11 mouse cellular contexts compared by ENCODE assay signal in the genomic region with DNA sequence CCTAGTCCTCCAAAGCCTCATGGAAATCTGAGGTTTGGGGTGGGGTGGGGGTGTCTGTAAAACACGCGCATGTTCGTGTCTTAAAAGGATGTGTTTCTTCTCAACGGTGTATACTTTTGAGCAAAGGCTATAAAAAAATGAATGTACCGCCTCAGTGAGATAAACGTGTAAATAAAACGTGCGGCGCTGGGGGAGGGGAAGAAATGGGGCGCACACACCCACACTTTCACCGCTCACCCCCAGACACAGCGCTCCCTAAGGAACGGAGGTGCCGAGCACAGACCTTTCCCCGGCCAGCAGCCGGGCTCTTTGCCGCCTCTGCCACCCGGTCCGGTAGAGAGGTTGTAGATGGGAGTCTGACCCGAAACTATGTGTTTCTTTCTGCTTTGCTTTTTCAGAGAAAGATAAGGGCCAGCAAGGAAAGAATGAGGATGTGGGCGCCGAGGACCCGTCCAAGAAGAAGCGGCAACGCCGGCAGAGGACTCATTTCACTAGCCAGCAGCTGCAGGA. TPM values are rescaled to one million over a fixed set of nuclear protein-coding genes. Genes with fewer than 3 reads are reported as not detected.
DNase-seq lines count a peak whose midpoint lies in the region; ATAC-seq and TF ChIP-seq lines count a peak whose summit lies in the region.
"Had no signal": no experiment of that assay in that cellular context is flagged by ENCODE, and none has a peak within 500 bp of the region (broad histone marks: within the 10 kb centered on the region; RNA-seq: fewer than 3 reads in every experiment).

No protein-coding gene starts in this region.

- intact Hi-C loops in gastrocnemius, postnatal 36 days (cut with DNase I) = loop anchor here (10.0 kb wide), 1 partner anchor 1210 kb away; no protein-coding TSS in a partner anchor

- POLR2A ChIA-PET in Patski (lab: Charles Lee) = interaction anchor here (1.5 to 23.8 kb wide), 4 partner anchors 4 to 19 kb away, joined by 5 to 623 read pairs (median 314); partner anchors contain the start of gene Pitx2

- CTCF ChIA-PET in Patski (lab: Charles Lee) = interaction anchor here (17.1 to 17.4 kb wide), 2 partner anchors 4 to 8 kb away, joined by 345 read pairs; partner anchors contain the start of gene Pitx2

- H3K27ac ChIP-seq in heart, embryonic 12.5 days (ENCODE audit: poor library complexity, severe bottlenecking) = peak overlapping the region; percentile 61
- H3K27ac ChIP-seq in heart, postnatal 0 days (ENCODE audit: low read depth) = peak overlapping the region; percentile 64
- peak overlapping the region; percentile 57; the same call in 1 of the 2 replicates for H3K27ac ChIP-seq in midbrain, embryonic 14.5 days (replicated peaks; ENCODE audit: low read depth, low read length)

- TF ChIP-seq CTCF in Patski (IDR thresholded peaks at IDR 0.05) = no peak
- TF ChIP-seq CTCF in heart, postnatal 0 days (IDR thresholded peaks at IDR 0.05; ENCODE audit: low read depth) = no peak

- no peaks in the 10 kb centered on the region for H3K9me3 ChIP-seq in heart, embryonic 12.5 days (replicated peaks)
- no peaks in the 10 kb centered on the region for H3K9me3 ChIP-seq in heart, postnatal 0 days (replicated peaks; ENCODE audit: control insufficient read depth, low read length)
- no peaks in the 10 kb centered on the region for H3K9me3 ChIP-seq in midbrain, embryonic 14.5 days (ENCODE audit: control insufficient read depth, low read length)

- TF ChIP-seq EP300 in heart, postnatal 0 days (IDR thresholded peaks at IDR 0.05; ENCODE audit: low read depth) = no peak

- peaks cover 25% of the 10 kb centered on the region for H3K4me1 ChIP-seq in heart, embryonic 12.5 days (replicated peaks)
- H3K4me1 ChIP-seq in heart, postnatal 0 days (ENCODE audit: control insufficient read depth, insufficient read depth) = no peaks in the 10 kb centered on the region
- 0 out of 2 replicates have a peak, but pooled peaks cover 3% of the 10 kb centered on the region for H3K4me1 ChIP-seq in midbrain, embryonic 14.5 days (ENCODE audit: control insufficient read depth, insufficient read depth, low read length)

- in situ Hi-C loops in Patski (cut with MboI; ENCODE audit: low pct_unique_long_range_greater_than_20kb) = loop anchor here (25.0 kb wide), 1 partner anchor 1378 kb away; the partner anchor contains the start of gene Ap1ar

- no peaks in the 10 kb centered on the region for H3K36me3 ChIP-seq in heart, embryonic 12.5 days
- no peaks in the 10 kb centered on the region for H3K36me3 ChIP-seq in heart, postnatal 0 days (replicated peaks; ENCODE audit: control insufficient read depth, insufficient read depth, low read length)
- H3K36me3 ChIP-seq in midbrain, embryonic 14.5 days (ENCODE audit: control insufficient read depth, insufficient read depth, low read length) = no peaks in the 10 kb centered on the region
- H3K36me3 ChIP-seq: G1E had no signal

- no peak for ATAC-seq in heart, embryonic 12.5 days (ENCODE audit: insufficient number of reproducible peaks, low FRiP score)
- ATAC-seq in Patski = no peak
- ATAC-seq in heart, postnatal 0 days (ENCODE audit: insufficient read depth, low read depth) = no peak
- ATAC-seq in midbrain, embryonic 14.5 days (ENCODE audit: low FRiP score, low TSS enrichment) = no peak

- no peak for DNase-seq in heart, postnatal 4 days
- DNase-seq in Patski (ENCODE audit: low read depth, low spot score) = peak; percentile 38
- DNase-seq in heart, postnatal 0 days (ENCODE audit: low spot score) = no peak
- no peak for DNase-seq in midbrain, embryonic 14.5 days
- DNase-seq in ovary, postnatal 10 days (ENCODE audit: low spot score) = no peak
- DNase-seq in cerebellum, adult 8-10 months = no peak
- DNase-seq in gastrocnemius, postnatal 36 days = no peak
- DNase-seq: cerebellum, adult 11 months had no signal

- peak overlapping the region; percentile 62 for H3K4me3 ChIP-seq in heart, embryonic 12.5 days
- H3K4me3 ChIP-seq in heart, postnatal 0 days (ENCODE audit: low read depth, low read length) = peak overlapping the region; percentile 58
- H3K4me3 ChIP-seq in midbrain, embryonic 14.5 days (replicated peaks; ENCODE audit: low read depth, low read length) = peak overlapping the region; percentile 38

- under 1% methylated on average over 26 of the region's 26 CpGs for WGBS in heart, embryonic 12.5 days
- WGBS in heart, postnatal 0 days = under 1% methylated on average over 26 of the region's 26 CpGs
- WGBS in midbrain, embryonic 14.5 days = 0% methylated on average over 26 of the region's 26 CpGs

- peak overlapping the region; percentile 66 for H3K9ac ChIP-seq in heart, embryonic 12.5 days
- peak overlapping the region; percentile 53 for H3K9ac ChIP-seq in heart, postnatal 0 days (replicated peaks; ENCODE audit: low read depth, low read length)
- peak overlapping the region; percentile 34; the same call in 1 of the 2 replicates for H3K9ac ChIP-seq in midbrain, embryonic 14.5 days (replicated peaks; ENCODE audit: low read length)

- H3K4me2 ChIP-seq in heart, embryonic 12.5 days = peak overlapping the region; percentile 96
- peak overlapping the region; percentile 72 for H3K4me2 ChIP-seq in heart, postnatal 0 days (ENCODE audit: low read depth, low read length)
- H3K4me2 ChIP-seq in midbrain, embryonic 14.5 days (ENCODE audit: low read length) = peak overlapping the region; percentile 68

- peaks cover 67% of the 10 kb centered on the region for H3K27me3 ChIP-seq in heart, embryonic 12.5 days (replicated peaks)
- no peaks in the 10 kb centered on the region for H3K27me3 ChIP-seq in Patski
- peaks cover 97% of the 10 kb centered on the region for H3K27me3 ChIP-seq in heart, postnatal 0 days (ENCODE audit: control insufficient read depth, insufficient read depth, low read length)
- peaks cover 80% of the 10 kb centered on the region for H3K27me3 ChIP-seq in midbrain, embryonic 14.5 days (ENCODE audit: control insufficient read depth, insufficient read depth, low read length)

RNA-seq across cellular contexts. Expression of gene Pitx2, which starts 15.6 kb away (rescaled TPM):
- polyA plus RNA-seq in heart, embryonic 12.5 days (2016; fragmentation: Nextera tagmentation; extraction: Ambion mirVana) = 39.1 and 41.3 TPM in 2 replicates
- total RNA-seq in heart, postnatal 4 days (2021) = 10 to 100 TPM in 1 of 2 experiments, 1 to 10 TPM in 1; 9.4 to 12.8 TPM
- 199 TPM for polyA plus RNA-seq in Patski (2021)
- total RNA-seq in heart, postnatal 0 days (2014; rRNA removed; ENCODE audit: low replicate concordance) = 3.9 and 4.1 TPM in 2 replicates
- 11.7 and 13.0 TPM in 2 replicates for polyA plus RNA-seq in heart, postnatal 0 days (2015; fragmentation: Nextera tagmentation; extraction: Ambion mirVana)
- polyA plus RNA-seq in midbrain, embryonic 14.5 days (2014; fragmentation: Nextera tagmentation; extraction: Ambion mirVana) = 27.0 and 27.5 TPM in 2 replicates
- 1 to 10 TPM; 2.5 to 6.4 TPM for total RNA-seq in gastrocnemius, postnatal 36 days (2021)
- total RNA-seq: neutrophil, adult 5-6 weeks had no signal
- polyA plus RNA-seq: G1E had no signal
